Mouse (Mus musculus) hindbrain, embryonic 11.5 days (tissue): ENCODE measurements at regions not wholly inside any gene's neighbourhood (a gene's known extent, or its start where the extent isn't known, plus 50 kb on each side); places are given as distances from the start of the nearest gene placed in this dataset.

Experiments
- ATAC-seq: fragments of 200-750 bp; cut with Nextera tagmentation; 2 replicates; pipeline ENCODE4 v1.8.0; 2017; ENCODE audit warnings: mild to moderate bottlenecking, moderate TSS enrichment, moderate library complexity; ENCODE audit not compliant: low FRiP score
- DNase-seq: peaks from one replicate; pipeline ENCODE4 v3.0.0-alpha.2; 2015; ENCODE audit warnings: low spot score
- H3K27ac ChIP-seq: fragments of 300-500 bp; sonication (generic); 2 replicates; pipeline ENCODE4 v1.5.1; 2014; ENCODE audit warnings: mild to moderate bottlenecking, low read depth, low read length
- H3K27me3 ChIP-seq: fragments of 300-500 bp; sonication (generic); 2 replicates; pipeline ENCODE4 v1.6.1; 2014; ENCODE audit warnings: mild to moderate bottlenecking, low read length, moderate library complexity, mixed read lengths; ENCODE audit not compliant: control insufficient read depth, insufficient read depth
- H3K36me3 ChIP-seq: fragments of 300-500 bp; sonication (generic); 2 replicates; pipeline ENCODE4 v1.6.1; 2014; ENCODE audit warnings: mild to moderate bottlenecking, low read length, moderate library complexity, mixed read lengths; ENCODE audit not compliant: control insufficient read depth, insufficient read depth
- H3K4me1 ChIP-seq: fragments of 300-500 bp; sonication (generic); replicated peaks from 2 replicates; pipeline ENCODE4 v1.6.1; 2014; ENCODE audit warnings: low read length, mixed read lengths; ENCODE audit not compliant: control insufficient read depth, insufficient read depth
- H3K4me2 ChIP-seq: fragments of 300-500 bp; sonication (generic); replicated peaks from 2 replicates; pipeline ENCODE4 v1.6.1; 2014; ENCODE audit warnings: mild to moderate bottlenecking, low read depth, low read length
- H3K4me3 ChIP-seq: fragments of 300-500 bp; sonication (generic); 2 replicates; pipeline ENCODE4 v1.5.1; 2014; ENCODE audit warnings: low read depth, low read length
- H3K9ac ChIP-seq: fragments of 300-500 bp; sonication (generic); 2 replicates; pipeline ENCODE4 v1.6.1; 2014; ENCODE audit warnings: low read depth, low read length
- H3K9me3 ChIP-seq: fragments of 300-500 bp; sonication (generic); 2 replicates; pipeline ENCODE4 v1.6.1; 2016; ENCODE audit warnings: low read length; ENCODE audit not compliant: control insufficient read depth
- WGBS: fragments of 180-500 bp; shearing (Covaris S2); extraction: QIAGEN DNeasy Blood & Tissue Kit; methylation state at CpG from one replicate; pipeline ENCODE4 v1.1.7; 2014; 5-methylcytosine and 5-hydroxymethylcytosine counted together

DNA sequence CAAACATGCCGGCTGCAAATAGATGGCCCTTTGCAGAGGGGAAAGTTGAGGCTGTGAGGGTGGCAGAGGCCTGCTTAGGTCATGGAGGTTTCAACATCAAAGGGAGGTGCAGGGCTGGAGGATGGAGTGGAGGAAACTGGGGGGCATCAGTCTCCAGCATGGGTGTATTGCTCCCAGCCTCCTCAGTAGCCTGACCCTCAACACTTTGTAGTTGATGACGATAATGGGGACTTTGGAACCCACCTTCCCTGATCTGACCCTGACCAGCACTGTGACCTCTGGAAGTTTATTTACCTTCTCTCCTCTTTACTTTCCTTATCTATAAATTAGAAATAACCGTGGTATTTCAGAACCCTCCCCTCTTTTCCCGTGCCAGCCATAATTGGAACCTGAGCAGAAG, 56.2 kb downstream of the Gm26897 start:
- Histone ChIP-seq H3K4me2 (no peak overlapping the region), H3K4me1 (0 out of 2 replicates have a peak, but pooled peaks cover 3% of the 10 kb centered on the region), H3K36me3 (no peaks in the 10 kb centered on the region), H3K27me3 (no peaks in the 10 kb centered on the region), H3K4me3 (no peak overlapping the region), H3K9me3 (no peaks in the 10 kb centered on the region), H3K27ac (no peak overlapping the region), H3K9ac (no peak overlapping the region)
- DNase-seq, result no peak
- WGBS, result 69% methylated on average over 4 of the region's 4 CpGs
- ATAC-seq, result no peak

DNA sequence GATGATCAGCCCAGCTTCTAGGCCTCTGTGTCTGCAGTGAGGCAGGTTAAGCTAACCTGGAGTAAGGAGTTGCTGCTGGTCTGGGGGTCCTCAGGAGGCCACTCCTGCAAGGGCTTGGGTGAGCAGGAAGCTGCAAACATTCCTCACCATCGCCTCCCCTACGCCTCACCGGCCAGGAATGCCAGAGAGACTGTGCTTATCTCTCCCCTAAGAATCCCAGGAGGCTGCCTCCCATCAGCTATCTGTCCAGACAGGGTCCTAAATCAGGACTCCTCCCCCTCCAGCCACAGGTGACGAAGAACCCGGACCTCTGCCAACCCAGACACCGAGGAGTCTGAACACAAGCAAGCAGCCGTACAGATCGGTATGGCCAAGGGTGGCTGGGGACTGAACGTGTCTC, 56.8 kb downstream of the Gm26897 start:
- DNase-seq, result no peak
- no peak for ATAC-seq
- Histone ChIP-seq H3K4me1 (0 out of 2 replicates have a peak, but pooled peaks cover 3% of the 10 kb centered on the region), H3K9me3 (no peaks in the 10 kb centered on the region), H3K27me3 (no peaks in the 10 kb centered on the region), H3K36me3 (no peaks in the 10 kb centered on the region), H3K27ac (no peak overlapping the region), H3K4me3 (no peak overlapping the region), H3K9ac (no peak overlapping the region), H3K4me2 (no peak overlapping the region)
- 72% methylated on average over 9 of the region's 9 CpGs for WGBS

DNA sequence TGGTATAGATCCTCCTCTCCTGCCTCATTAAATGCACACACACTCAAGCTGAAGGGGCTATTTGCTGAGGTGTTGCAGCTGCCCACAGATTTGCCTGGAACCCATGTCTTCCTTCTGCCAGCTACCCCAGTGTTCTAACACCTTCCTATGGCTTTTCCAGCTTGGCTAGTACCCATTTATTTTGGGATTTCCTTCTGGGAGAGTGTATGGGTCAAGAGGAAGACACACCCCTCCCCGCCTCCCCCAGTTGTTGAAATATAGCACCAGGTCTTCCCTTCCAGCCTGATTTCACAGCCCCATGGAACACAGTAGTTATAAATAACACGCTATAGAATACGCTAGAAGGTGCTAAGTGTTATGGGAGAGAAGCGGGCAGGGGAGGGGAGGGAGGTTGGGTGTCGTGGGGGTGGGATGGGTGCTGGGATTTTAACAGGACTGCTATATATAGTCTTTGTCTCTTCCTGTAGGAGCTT, 57.4 kb downstream of the Gm26897 start:
- 89% methylated on average over 5 of the region's 5 CpGs for WGBS
- ATAC-seq, result no peak
- H3K4me3 ChIP-seq, result no peak overlapping the region

DNA sequence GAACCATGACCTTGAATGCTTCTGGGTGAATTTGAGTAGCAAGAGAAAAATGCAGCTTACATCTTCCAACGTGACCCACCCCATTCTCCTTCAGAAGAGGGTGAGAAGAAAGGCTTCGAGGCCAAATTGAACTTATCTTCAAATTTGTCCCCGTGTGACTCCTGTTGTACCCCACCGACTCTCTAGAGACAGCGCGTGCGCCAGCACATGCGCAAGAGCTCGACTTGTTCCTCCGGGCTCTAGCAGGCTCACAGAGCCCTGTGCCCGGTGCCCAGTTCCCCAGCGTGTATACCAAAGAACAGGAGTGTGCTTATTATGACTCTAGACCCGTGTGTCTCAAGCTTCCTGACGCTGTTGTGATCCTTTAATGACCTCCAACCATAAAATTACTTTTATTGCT, 59.0 kb downstream of the Gm26897 start:
- H3K4me2 ChIP-seq, result no peak overlapping the region
- H3K4me3 ChIP-seq, result no peak overlapping the region
- no peak overlapping the region for H3K27ac ChIP-seq
- no peaks in the 10 kb centered on the region for H3K9me3 ChIP-seq
- H3K9ac ChIP-seq, result no peak overlapping the region
- no peaks in the 10 kb centered on the region for H3K27me3 ChIP-seq
- 0 out of 2 replicates have a peak, but pooled peaks cover 3% of the 10 kb centered on the region for H3K4me1 ChIP-seq
- DNase-seq, result no peak
- ATAC-seq, result no peak
- 86% methylated on average over 14 of the region's 14 CpGs for WGBS
- no peaks in the 10 kb centered on the region for H3K36me3 ChIP-seq

More for the DNA sequence above, 57.4 kb downstream of the Gm26897 start:
- Histone ChIP-seq H3K36me3 (no peaks in the 10 kb centered on the region), H3K4me2 (no peak overlapping the region), H3K9ac (no peak overlapping the region), H3K4me1 (0 out of 2 replicates have a peak, but pooled peaks cover 3% of the 10 kb centered on the region), H3K9me3 (no peaks in the 10 kb centered on the region), H3K27me3 (no peaks in the 10 kb centered on the region), H3K27ac (no peak overlapping the region)
- DNase-seq, result no peak

DNA sequence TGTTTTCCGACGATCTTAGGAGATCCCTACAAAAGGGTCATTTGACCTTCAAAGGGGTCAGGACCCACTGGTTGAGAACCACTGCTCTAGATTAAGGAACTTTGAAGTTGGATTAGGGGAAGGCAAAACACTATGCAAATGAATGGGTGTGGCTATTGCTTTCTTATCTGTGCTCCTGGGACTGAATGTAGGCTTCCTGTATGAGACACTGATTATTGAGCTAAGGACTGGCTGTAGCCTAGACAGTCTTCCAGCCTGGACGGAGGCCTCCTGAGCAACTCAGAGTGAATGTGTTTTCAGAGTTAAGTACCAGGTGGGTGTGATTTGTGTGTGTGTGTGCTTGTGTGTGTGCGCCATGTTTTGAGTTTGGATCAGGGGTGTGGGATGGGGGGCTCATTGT, 59.5 kb downstream of the Gm26897 start:
- H3K36me3 ChIP-seq, result no peaks in the 10 kb centered on the region
- ATAC-seq (no peak), DNase-seq (no peak)
- 0 out of 2 replicates have a peak, but pooled peaks cover 3% of the 10 kb centered on the region for H3K4me1 ChIP-seq
- no peak overlapping the region for H3K9ac ChIP-seq
- H3K27me3 ChIP-seq, result no peaks in the 10 kb centered on the region
- no peaks in the 10 kb centered on the region for H3K9me3 ChIP-seq
- no peak overlapping the region for H3K4me3 ChIP-seq
- H3K4me2 ChIP-seq, result no peak overlapping the region
- WGBS, result 89% methylated on average over 4 of the region's 4 CpGs
- H3K27ac ChIP-seq, result no peak overlapping the region

DNA sequence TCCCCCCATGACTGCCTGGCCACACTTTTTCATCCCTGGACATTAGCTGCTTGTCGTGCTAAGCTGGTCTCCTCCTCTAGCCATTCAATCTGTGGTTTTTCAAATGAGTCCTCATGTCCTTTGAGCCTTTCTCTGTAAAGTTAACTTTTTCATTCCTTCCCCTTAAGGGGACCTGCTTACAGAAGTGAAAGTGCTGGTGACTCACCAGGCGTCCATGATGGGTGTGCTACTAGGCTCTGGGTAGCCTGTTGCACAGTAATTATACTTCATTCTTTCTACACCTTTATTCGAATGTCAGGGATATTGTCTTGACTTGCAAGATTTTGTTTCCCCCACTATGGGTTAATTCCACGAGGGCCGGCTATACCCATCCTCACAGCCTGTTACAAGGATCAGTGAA, 63.2 kb downstream of the Gm26897 start:
- DNase-seq (no peak), ATAC-seq (no peak)
- WGBS, result 73% methylated on average over 5 of the region's 5 CpGs
- no peaks in the 10 kb centered on the region for H3K27me3 ChIP-seq
- H3K4me1 ChIP-seq, result no peaks in the 10 kb centered on the region
- H3K4me2 ChIP-seq, result no peak overlapping the region
- no peaks in the 10 kb centered on the region for H3K36me3 ChIP-seq
- no peaks in the 10 kb centered on the region for H3K9me3 ChIP-seq
- no peak overlapping the region for H3K27ac ChIP-seq
- H3K4me3 ChIP-seq, result no peak overlapping the region
- no peak overlapping the region for H3K9ac ChIP-seq

DNA sequence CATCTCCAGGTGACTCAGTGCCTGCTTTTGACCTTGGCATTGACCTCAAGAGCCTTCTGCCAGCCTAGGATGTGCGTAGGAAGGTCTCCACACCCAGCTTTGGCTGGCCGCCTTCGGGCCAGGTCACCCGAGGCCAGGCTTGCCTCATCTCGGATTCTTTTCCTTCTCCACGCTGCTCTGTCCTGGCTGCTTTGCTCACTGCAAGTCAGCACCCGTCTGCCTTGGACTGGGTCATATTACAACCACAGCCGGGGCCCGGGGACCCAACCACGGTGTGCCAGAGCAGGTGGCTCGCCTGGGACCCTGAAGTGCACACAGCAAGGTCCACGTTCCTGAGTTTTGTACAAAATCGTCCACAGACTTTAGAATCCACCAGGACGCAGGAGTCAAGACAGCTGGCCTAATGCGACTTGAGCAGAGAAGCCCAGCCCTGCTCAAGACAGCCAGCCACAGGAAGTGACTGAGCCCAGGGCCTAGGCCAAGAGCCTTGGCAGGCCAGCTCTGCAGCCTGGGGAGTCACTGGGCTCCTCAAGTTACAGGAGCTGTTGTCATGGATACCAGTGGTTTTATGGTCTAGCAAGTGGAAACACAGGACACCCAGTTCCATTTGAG, 66.1 kb downstream of the Gm26897 start:
- Histone ChIP-seq H3K4me2 (no peak overlapping the region), H3K27me3 (no peaks in the 10 kb centered on the region), H3K4me1 (no peaks in the 10 kb centered on the region), H3K4me3 (no peak overlapping the region), H3K27ac (peak overlapping the region; percentile 39; the same call in 1 of the 2 replicates), H3K9ac (no peak overlapping the region), H3K9me3 (no peaks in the 10 kb centered on the region), H3K36me3 (no peaks in the 10 kb centered on the region)
- DNase-seq, result peak; percentile 42
- ATAC-seq, result no peak
- whole genome bisulfite sequencing, result 44% methylated on average over 15 of the region's 15 CpGs

DNA sequence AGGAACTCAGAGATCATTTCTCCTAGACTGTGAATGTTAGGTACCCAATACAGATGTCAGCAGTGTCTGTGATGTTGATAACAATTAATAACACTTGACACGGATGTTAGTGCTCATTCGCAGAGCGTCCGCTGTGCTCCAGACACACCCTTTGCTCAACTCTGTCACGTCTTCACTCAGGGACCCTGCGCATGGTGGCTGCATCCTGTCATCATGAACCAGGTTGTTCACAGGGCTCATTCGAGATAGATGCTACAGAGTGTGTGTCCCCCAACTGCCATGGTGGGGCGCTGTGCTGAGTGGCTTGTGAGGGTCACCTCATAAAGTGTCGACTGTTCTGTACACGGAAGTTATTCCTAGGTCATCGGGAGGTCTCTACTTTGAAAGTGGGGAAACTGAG, 66.8 kb downstream of the Gm26897 start:
- no peak overlapping the region for H3K9ac ChIP-seq
- H3K36me3 ChIP-seq, result no peaks in the 10 kb centered on the region
- no peaks in the 10 kb centered on the region for H3K9me3 ChIP-seq
- 84% methylated on average over 11 of the region's 11 CpGs for WGBS
- ATAC-seq (no peak), DNase-seq (no peak)
- no peak overlapping the region for H3K4me2 ChIP-seq
- no peak overlapping the region for H3K27ac ChIP-seq
- no peaks in the 10 kb centered on the region for H3K4me1 ChIP-seq
- no peak overlapping the region for H3K4me3 ChIP-seq
- H3K27me3 ChIP-seq, result no peaks in the 10 kb centered on the region

DNA sequence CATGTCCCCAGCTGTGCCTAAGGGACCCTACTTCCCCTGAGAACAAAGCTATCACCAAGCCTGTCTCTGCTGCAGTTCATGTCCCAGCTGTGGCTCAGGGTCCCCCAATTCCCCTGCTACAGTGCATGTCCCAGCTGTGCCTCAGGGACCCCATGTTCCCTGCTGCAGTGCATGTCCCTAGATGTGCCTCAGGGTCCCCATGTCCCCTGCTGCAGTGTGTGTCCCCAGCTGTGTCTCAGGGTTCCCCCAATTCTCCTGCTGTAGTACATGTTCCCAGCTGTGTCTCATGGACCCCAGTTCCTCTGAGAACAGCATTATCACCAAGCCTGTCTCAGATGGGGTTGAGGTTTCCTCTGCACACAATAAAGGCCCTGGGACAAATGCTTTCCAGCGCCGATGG, 67.3 kb downstream of the Gm26897 start:
- Histone ChIP-seq H3K27ac (no peak overlapping the region), H3K4me3 (no peak overlapping the region), H3K9me3 (no peaks in the 10 kb centered on the region), H3K4me1 (no peaks in the 10 kb centered on the region), H3K9ac (no peak overlapping the region), H3K4me2 (no peak overlapping the region), H3K27me3 (no peaks in the 10 kb centered on the region), H3K36me3 (no peaks in the 10 kb centered on the region)
- ATAC-seq (no peak), DNase-seq (no peak)
- 83% methylated on average over 2 of the region's 2 CpGs for WGBS
